Mouse (Mus musculus) heart, embryonic 14.5 days (tissue): Measurements from ENCODE around the gene Hdac1. TPM values are rescaled to one million over a fixed set of nuclear protein-coding genes. Genes with fewer than 3 reads are reported as not detected.

Experiments used
- ATAC-seq: fragments of 200-750 bp; cut with Nextera tagmentation; 2 replicates; pipeline ENCODE4 v1.8.0; 2017; ENCODE audit warnings: low read depth, moderate TSS enrichment; ENCODE audit not compliant: insufficient number of reproducible peaks, insufficient read depth, low FRiP score
- H3K27ac ChIP-seq, 2 experiments: fragments of 200-500 bp in 1 of 2; fragments of 300-500 bp in 1 of 2; sonication (generic) in 1 of 2; replicated peaks in 1 of 2; 2 replicates each; pipeline ENCODE4 v1.5.1; 2012 to 2014; ENCODE audit warnings: low read depth in 2 of 2, low read length in 2 of 2, control low read depth in 1 of 2, mild to moderate bottlenecking in 1 of 2, mixed read lengths in 1 of 2; ENCODE audit not compliant: control insufficient read depth in 1 of 2, insufficient read depth in 1 of 2
- H3K27me3 ChIP-seq: fragments of 300-500 bp; sonication (generic); 2 replicates; pipeline ENCODE4 v1.6.1; 2014; ENCODE audit warnings: mild to moderate bottlenecking, low read length, control low read depth; ENCODE audit not compliant: control insufficient read depth, insufficient read depth
- H3K36me3 ChIP-seq: fragments of 300-500 bp; sonication (generic); 2 replicates; pipeline ENCODE4 v1.6.1; 2014; ENCODE audit warnings: mild to moderate bottlenecking, control low read depth, low read length, mixed read lengths; ENCODE audit not compliant: control insufficient read depth, insufficient read depth
- H3K4me1 ChIP-seq, 2 experiments: fragments of 200-500 bp in 1 of 2; fragments of 300-500 bp in 1 of 2; sonication (generic) in 1 of 2; 2 replicates each; pipeline ENCODE4 v1.6.1; 2012 to 2014; ENCODE audit warnings: low read length in 2 of 2, control low read depth in 1 of 2, mixed read lengths in 1 of 2; ENCODE audit not compliant: control insufficient read depth in 2 of 2, insufficient read depth in 2 of 2
- H3K4me2 ChIP-seq: fragments of 300-500 bp; sonication (generic); 2 replicates; pipeline ENCODE4 v1.6.1; 2014; ENCODE audit warnings: mild to moderate bottlenecking, low read length
- H3K4me3 ChIP-seq, 2 experiments: fragments of 200-500 bp in 1 of 2; fragments of 300-500 bp in 1 of 2; sonication (generic) in 1 of 2; 2 replicates each; pipeline ENCODE4 v1.5.1; 2012 to 2014; ENCODE audit warnings: low read length in 2 of 2, mild to moderate bottlenecking in 2 of 2, control low read depth in 1 of 2, low read depth in 1 of 2, moderate library complexity in 1 of 2; ENCODE audit not compliant: control insufficient read depth in 1 of 2, insufficient read depth in 1 of 2
- H3K9ac ChIP-seq: fragments of 300-500 bp; sonication (generic); 2 replicates; pipeline ENCODE4 v1.6.1; 2014; ENCODE audit warnings: mild to moderate bottlenecking, low read length
- H3K9me3 ChIP-seq: fragments of 300-500 bp; sonication (generic); 2 replicates; pipeline ENCODE4 v1.6.1; 2016; ENCODE audit warnings: low read length, control low read depth; ENCODE audit not compliant: control insufficient read depth
- WGBS: fragments of 180-500 bp; shearing (Covaris S2); extraction: QIAGEN DNeasy Blood & Tissue Kit; methylation state at CpG from one replicate; pipeline ENCODE4 v1.1.7; 2014; 5-methylcytosine and 5-hydroxymethylcytosine counted together
- polyA plus RNA-seq: library from polyadenylated mRNA; unstranded; fragments of >200 nt; fragmentation: Nextera tagmentation; extraction: Ambion mirVana; gene quantifications from 2 replicates; pipeline ENCODE4 v1.2.1, GENCODE M21; 2014

Hdac1 gene
- polyA plus RNA-seq, 1 experiment from 2014 or later, result 124 TPM

DNA sequence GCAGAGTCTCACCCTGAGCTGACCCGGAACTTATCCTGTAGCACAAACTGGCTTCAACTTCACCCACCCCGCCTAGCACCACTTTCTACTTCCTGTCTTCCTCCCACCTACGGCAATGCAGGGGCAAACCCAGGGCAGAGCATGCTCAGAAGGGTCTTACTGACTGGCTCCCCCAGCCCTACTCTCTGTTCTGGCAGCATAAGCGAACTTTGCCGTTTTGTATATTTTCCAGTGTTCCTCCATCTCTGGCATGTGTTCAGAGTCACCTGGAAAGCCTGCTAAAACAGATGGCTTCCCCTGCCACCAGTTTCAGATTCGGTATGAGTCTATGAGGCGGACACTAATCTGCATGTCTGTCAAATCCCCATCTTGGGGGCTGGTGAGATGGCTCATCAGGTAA is 37.8 kb upstream of the Hdac1 start:
- H3K9ac ChIP-seq, result no peak overlapping the region
- H3K27ac ChIP-seq, result peak overlapping the region; percentile 33 to 48; a peak in 2 of 4 replicates
- 58% methylated on average over 7 of the region's 7 CpGs for whole genome bisulfite sequencing
- no peak overlapping the region for H3K4me2 ChIP-seq
- no peak overlapping the region for H3K4me3 ChIP-seq
- H3K27me3 ChIP-seq, result no peaks in the 10 kb centered on the region
- ATAC-seq, result no peak
- H3K9me3 ChIP-seq, result no peaks in the 10 kb centered on the region
- H3K36me3 ChIP-seq, result no peaks in the 10 kb centered on the region
- H3K4me1 ChIP-seq, result peaks cover 11 to 15% of the 10 kb centered on the region in 2 experiments

- Histone ChIP-seq H3K27ac (peak within 1 kb of the TSS; percentile 60 to 70), H3K4me2 (peak within 1 kb of the TSS; percentile 31), H3K4me3 (0 out of 4 replicates have a peak within 1 kb of the TSS, but pooled peaks of 1 of the 2 experiments have one; percentile 4), H3K27me3 (no peaks in the 10 kb centered on the region), H3K36me3 (no peaks in the 10 kb centered on the region), H3K4me1 (peaks cover 2 to 15% of the 10 kb centered on the region in 2 experiments; a peak in 3 of 4 replicates), H3K9ac (0 out of 2 replicates have a peak within 1 kb of the TSS, but pooled peaks have one; percentile 9), H3K9me3 (no peaks in the 10 kb centered on the region)
- ATAC-seq, result no peak; the same call in 1 of the 2 replicates
- WGBS, result 63% methylated on average over 5 of the region's 5 CpGs
Observed at GRCm38 (mm10) chr4:129578466-129578865, 36.0 kb upstream of the Hdac1 start, which contains the start of gene Fam167b. Fam167b (minus strand) TSS chr4:129578549.

GRCm38 (mm10) chr4:129577688-129578087 is 35.2 kb upstream of the Hdac1 start:
- H3K9ac ChIP-seq, result no peak overlapping the region
- ATAC-seq, result no peak
- H3K27ac ChIP-seq, result peak overlapping the region; percentile 60 to 70
- no peaks in the 10 kb centered on the region for H3K9me3 ChIP-seq
- WGBS, result 76% methylated on average over 7 of the region's 7 CpGs
- H3K4me2 ChIP-seq, result peak overlapping the region; percentile 31
- no peaks in the 10 kb centered on the region for H3K36me3 ChIP-seq
- no peaks in the 10 kb centered on the region for H3K27me3 ChIP-seq
- H3K4me1 ChIP-seq, result peaks cover 2 to 19% of the 10 kb centered on the region in 2 experiments; a peak in 3 of 4 replicates
- no peak overlapping the region for H3K4me3 ChIP-seq

- Histone ChIP-seq H3K4me1 (peaks cover 2 to 21% of the 10 kb centered on the region in 2 experiments; a peak in 3 of 4 replicates), H3K4me3 (no peak overlapping the region), H3K27ac (no peak overlapping the region), H3K4me2 (peak overlapping the region; percentile 31), H3K9ac (peak overlapping the region; percentile 9; the same call in 1 of the 2 replicates), H3K27me3 (no peaks in the 10 kb centered on the region), H3K9me3 (no peaks in the 10 kb centered on the region), H3K36me3 (no peaks in the 10 kb centered on the region)
- ATAC-seq, result no peak
- 32% methylated on average over 21 of the region's 21 CpGs for whole genome bisulfite sequencing
Observed at GRCm38 (mm10) chr4:129576863-129577491, 34.5 kb upstream of the Hdac1 start.

- H3K27me3 ChIP-seq, result no peaks in the 10 kb centered on the region
- 32% methylated on average over 7 of the region's 8 CpGs for WGBS
- no peak for ATAC-seq
Observed at GRCm38 (mm10) chr4:129575171-129575844, 32.8 kb upstream of the Hdac1 start.

GRCm38 (mm10) chr4:129573430-129573829 is 30.9 kb upstream of the Hdac1 start, which contains the start of gene Lck:
Lck (minus strand) TSS chr4:129573641.
- Histone ChIP-seq H3K27ac (peak within 1 kb of the TSS in 1 of 2 experiments; percentile 27; a peak in 1 of 4 replicates), H3K9me3 (no peaks in the 10 kb centered on the region), H3K4me2 (no peak within 1 kb of the TSS), H3K4me3 (no peak within 1 kb of the TSS), H3K9ac (no peak within 1 kb of the TSS), H3K4me1 (peaks cover 0 to 19% of the 10 kb centered on the region in 2 experiments; a peak in 3 of 4 replicates), H3K36me3 (no peaks in the 10 kb centered on the region), H3K27me3 (no peaks in the 10 kb centered on the region)
- WGBS, result 82% methylated on average over 8 of the region's 8 CpGs
- ATAC-seq, result no peak

More at GRCm38 (mm10) chr4:129575171-129575844, 32.8 kb upstream of the Hdac1 start:
- Histone ChIP-seq H3K27ac (peak overlapping the region; percentile 41 to 61; a peak in 3 of 4 replicates), H3K4me2 (0 out of 2 replicates have a peak overlapping the region, but pooled peaks have one; percentile 25), H3K36me3 (no peaks in the 10 kb centered on the region), H3K4me3 (no peak overlapping the region), H3K9ac (no peak overlapping the region), H3K9me3 (no peaks in the 10 kb centered on the region), H3K4me1 (peaks cover 1 to 20% of the 10 kb centered on the region in 2 experiments; a peak in 3 of 4 replicates)

DNA sequence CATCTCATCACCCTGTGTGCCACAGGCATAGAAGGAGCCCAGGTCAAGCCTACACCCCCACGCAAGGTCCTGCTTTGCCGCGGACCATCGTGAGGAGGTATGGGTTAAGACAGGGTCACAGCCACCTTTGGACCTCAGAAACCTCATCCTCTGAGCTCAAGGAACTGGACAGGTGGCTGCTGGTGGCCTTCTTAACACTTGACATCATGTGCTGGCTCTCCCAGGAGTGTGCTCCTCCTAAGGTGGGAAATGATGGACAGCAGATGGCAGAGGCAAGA is 30.5 kb upstream of the Hdac1 start:
- Histone ChIP-seq H3K4me2 (no peak overlapping the region), H3K9ac (no peak overlapping the region), H3K27me3 (no peaks in the 10 kb centered on the region), H3K36me3 (no peaks in the 10 kb centered on the region), H3K27ac (peak overlapping the region in 1 of 2 experiments; percentile 27; a peak in 1 of 4 replicates), H3K9me3 (no peaks in the 10 kb centered on the region), H3K4me1 (peaks cover 0 to 16% of the 10 kb centered on the region in 2 experiments; a peak in 3 of 4 replicates), H3K4me3 (no peak overlapping the region)
- 94% methylated on average over 4 of the region's 4 CpGs for WGBS
- no peak for ATAC-seq
